Mouse (Mus musculus): ENCODE data around the gene Tgfbr3.

GRCm38 (mm10) chr5:107182721-107183120, 106.7 kb downstream of the Tgfbr3 start:
- TF ChIP-seq POLR2A (IDR thresholded peaks at IDR 0.05; ENCODE audit: extremely low read depth, insufficient read depth, low read length) (no peak), CTCF (IDR thresholded peaks at IDR 0.05; ENCODE audit: extremely low read depth, insufficient read depth, low read length) (no peak)
